Mouse (Mus musculus) liver, postnatal 0 days (tissue): ENCODE results near the gene Prm3. TPM values are rescaled to one million over a fixed set of nuclear protein-coding genes. Genes with fewer than 3 reads are reported as not detected.

Experiments
- ATAC-seq: fragments of 200-750 bp; cut with Nextera tagmentation; 2 replicates; pipeline ENCODE4 v1.8.0; 2017; ENCODE audit warnings: mild to moderate bottlenecking, moderate library complexity
- DNase-seq: peaks from one replicate; pipeline ENCODE4 v3.0.0-alpha.2; 2016
- H3K27ac ChIP-seq: fragments of 300-500 bp; sonication (generic); 2 replicates; pipeline ENCODE4 v1.5.1; 2014; ENCODE audit warnings: antibody characterized with exemption, moderate library complexity, mild to moderate bottlenecking, low read depth
- H3K27me3 ChIP-seq: fragments of 300-500 bp; sonication (generic); 2 replicates; pipeline ENCODE4 v1.6.1; 2014; ENCODE audit warnings: low read length, control low read depth, mixed read lengths; ENCODE audit not compliant: insufficient read depth
- H3K36me3 ChIP-seq: fragments of 300-500 bp; sonication (generic); replicated peaks from 2 replicates; pipeline ENCODE4 v1.6.1; 2014; ENCODE audit warnings: mild to moderate bottlenecking, control low read depth, low read length, moderate library complexity, mixed read lengths; ENCODE audit not compliant: insufficient read depth
- H3K4me1 ChIP-seq: fragments of 300-500 bp; sonication (generic); 2 replicates; pipeline ENCODE4 v1.6.1; 2014; ENCODE audit warnings: antibody characterized with exemption, mild to moderate bottlenecking, control low read depth; ENCODE audit not compliant: insufficient read depth
- H3K4me2 ChIP-seq: fragments of 300-500 bp; sonication (generic); 2 replicates; pipeline ENCODE4 v1.6.1; 2014; ENCODE audit warnings: low read depth, mild to moderate bottlenecking, low read length, moderate library complexity, mixed read lengths
- H3K4me3 ChIP-seq: fragments of 300-500 bp; sonication (generic); 2 replicates; pipeline ENCODE4 v1.5.1; 2014; ENCODE audit warnings: low read depth, low read length
- H3K9ac ChIP-seq: fragments of 300-500 bp; sonication (generic); replicated peaks from 2 replicates; pipeline ENCODE4 v1.6.1; 2014; ENCODE audit warnings: mild to moderate bottlenecking, moderate library complexity
- H3K9me3 ChIP-seq: fragments of 300-500 bp; sonication (generic); 2 replicates; pipeline ENCODE4 v1.6.1; 2016; ENCODE audit warnings: mild to moderate bottlenecking, control low read depth, low read length, mixed read lengths
- CTCF ChIP-seq: sonication (generic); IDR thresholded peaks from 2 replicates; pipeline ENCODE4 v1.5.1; 2016; ENCODE audit warnings: antibody characterized with exemption, low read depth
- EP300 ChIP-seq: IDR thresholded peaks from 2 replicates; pipeline ENCODE4 v1.6.1; 2016; ENCODE audit warnings: antibody characterized with exemption, low read depth, mild to moderate bottlenecking
- WGBS: fragments of 180-500 bp; shearing (Covaris S2); extraction: QIAGEN DNeasy Blood & Tissue Kit; methylation state at CpG from one replicate; pipeline ENCODE4 v1.1.7; 2014; ENCODE audit not compliant: insufficient replicate concordance; 5-methylcytosine and 5-hydroxymethylcytosine counted together
- polyA plus RNA-seq: library from polyadenylated mRNA; unstranded; fragments of >200 nt; fragmentation: Nextera tagmentation; extraction: Ambion mirVana; gene quantifications from 2 replicates; pipeline ENCODE4 v1.2.1, GENCODE M21; 2015

Gene Prm3
- polyA plus RNA-seq, 1 experiment from 2014 or later, result not detected

GRCm38 (mm10) chr16:10784793-10785370 is 5.8 kb downstream of the Prm3 start:
- H3K9me3 ChIP-seq, result no peaks in the 10 kb centered on the region
- ATAC-seq, result peak; percentile 85
- peaks cover 33% of the 10 kb centered on the region for H3K4me1 ChIP-seq
- no peaks in the 10 kb centered on the region; the same call in 1 of the 2 replicates for H3K36me3 ChIP-seq
- under 1% methylated on average over 44 of the region's 55 CpGs for WGBS
- H3K4me2 ChIP-seq, result peak overlapping the region; percentile 84
- peak; percentile 93 for DNase-seq
- peak overlapping the region; percentile 96 for H3K4me3 ChIP-seq
- peak overlapping the region; percentile 78 for H3K27ac ChIP-seq
- TF ChIP-seq EP300 (no peak), CTCF (peak; percentile 89)
- H3K9ac ChIP-seq, result peak overlapping the region; percentile 84
- H3K27me3 ChIP-seq, result peaks cover 8% of the 10 kb centered on the region; the same call in 1 of the 2 replicates

DNA sequence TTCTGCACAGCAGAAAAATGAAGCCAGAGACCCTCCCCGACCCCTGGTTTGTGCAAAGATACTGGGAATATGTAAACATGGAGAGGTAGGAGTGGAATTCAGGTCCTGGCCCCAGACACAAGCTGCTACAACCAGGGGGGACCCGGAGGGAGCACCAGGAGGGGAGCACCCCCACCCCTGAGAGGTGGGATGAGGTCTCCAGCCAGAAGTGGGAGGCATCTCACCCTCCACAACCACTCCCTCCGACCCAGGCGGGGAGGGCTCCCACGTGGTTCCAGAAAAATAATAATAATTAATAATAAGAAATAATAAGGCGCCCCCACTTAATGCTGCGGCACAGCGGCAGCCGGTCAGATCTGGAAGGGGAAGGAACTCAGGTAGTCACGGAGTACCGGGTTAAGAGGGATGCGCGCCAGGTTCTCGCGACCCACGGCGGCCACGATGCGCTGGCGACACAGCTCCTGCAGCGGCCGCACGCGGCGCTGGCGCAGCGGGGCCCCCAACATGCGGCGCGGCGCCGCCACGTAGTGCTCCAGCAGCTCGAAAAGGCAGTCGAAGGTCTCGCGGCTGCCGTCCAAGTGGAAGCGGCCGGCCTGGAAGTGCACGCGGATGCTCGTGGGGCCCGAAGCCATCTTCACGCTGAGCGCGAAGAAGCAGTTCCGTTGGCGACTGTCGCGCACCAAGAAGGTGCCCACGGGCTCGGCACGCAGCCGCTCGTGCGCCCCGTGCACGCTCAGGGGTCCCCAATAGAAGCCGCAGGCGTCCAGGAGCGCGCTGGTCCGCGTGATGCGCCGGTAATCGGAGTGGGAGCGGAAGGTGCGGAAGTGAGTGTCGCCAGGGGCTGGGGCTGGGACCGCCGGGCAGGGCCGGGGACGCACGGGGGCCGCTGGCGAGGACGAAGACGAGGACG is 6.6 kb downstream of the Prm3 start:
- H3K9me3 ChIP-seq, result no peaks in the 10 kb centered on the region
- peak overlapping the region; percentile 78; the same call in 1 of the 2 replicates for H3K27ac ChIP-seq
- ATAC-seq (0 out of 2 replicates have a peak, but pooled peaks have one; percentile 1), DNase-seq (peak; percentile 46)
- H3K9ac ChIP-seq, result peak overlapping the region; percentile 84
- H3K4me1 ChIP-seq, result peaks cover 28% of the 10 kb centered on the region
- WGBS, result 3% methylated on average over 81 of the region's 81 CpGs
- peaks cover 8% of the 10 kb centered on the region; the same call in 1 of the 2 replicates for H3K27me3 ChIP-seq
- H3K36me3 ChIP-seq, result no peaks in the 10 kb centered on the region; the same call in 1 of the 2 replicates
- H3K4me2 ChIP-seq, result peak overlapping the region; percentile 84
- TF ChIP-seq CTCF (no peak), EP300 (no peak)
- H3K4me3 ChIP-seq, result peak overlapping the region; percentile 96

- no peak overlapping the region for H3K27ac ChIP-seq
- 64% methylated on average over 8 of the region's 8 CpGs for WGBS
- H3K4me1 ChIP-seq, result peaks cover 28% of the 10 kb centered on the region
- no peaks in the 10 kb centered on the region for H3K9me3 ChIP-seq
- no peak for DNase-seq
- TF ChIP-seq EP300 (no peak), CTCF (no peak)
- ATAC-seq, result no peak
- H3K27me3 ChIP-seq, result peaks cover 8% of the 10 kb centered on the region; the same call in 1 of the 2 replicates
- no peak overlapping the region for H3K9ac ChIP-seq
- peak overlapping the region; percentile 96; the same call in 1 of the 2 replicates for H3K4me3 ChIP-seq
- H3K4me2 ChIP-seq, result peak overlapping the region; percentile 84
- no peaks in the 10 kb centered on the region; the same call in 1 of the 2 replicates for H3K36me3 ChIP-seq
Measured at GRCm38 (mm10) chr16:10783451-10783850, 7.3 kb downstream of the Prm3 start.

DNA sequence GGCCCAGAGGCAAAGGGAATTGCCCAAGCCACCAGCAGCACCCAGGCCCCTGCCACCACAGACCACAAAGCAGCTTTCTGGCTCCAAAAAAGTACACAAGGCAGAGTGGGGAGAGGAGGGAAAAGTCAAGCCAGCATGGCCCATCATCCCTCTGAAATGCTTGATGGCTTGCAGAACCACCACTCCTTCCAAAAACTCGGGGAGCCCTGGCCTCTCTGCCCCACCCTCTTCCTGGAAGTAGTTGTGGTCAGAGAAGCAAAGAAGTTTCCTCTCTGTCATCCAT is 7.6 kb downstream of the Prm3 start:
- H3K4me3 ChIP-seq, result 0 out of 2 replicates have a peak overlapping the region, but pooled peaks have one; percentile 96
- TF ChIP-seq EP300 (no peak), CTCF (no peak)
- no peaks in the 10 kb centered on the region for H3K9me3 ChIP-seq
- no peak for DNase-seq
- WGBS, result 13% methylated on average over 1 of the region's 1 CpGs
- no peak for ATAC-seq
- no peak overlapping the region for H3K9ac ChIP-seq
- H3K36me3 ChIP-seq, result no peaks in the 10 kb centered on the region; the same call in 1 of the 2 replicates
- H3K4me1 ChIP-seq, result peaks cover 30% of the 10 kb centered on the region
- H3K27me3 ChIP-seq, result peaks cover 8% of the 10 kb centered on the region; the same call in 1 of the 2 replicates
- no peak overlapping the region for H3K27ac ChIP-seq
- H3K4me2 ChIP-seq, result peak overlapping the region; percentile 84

GRCm38 (mm10) chr16:10782377-10783151 is 8.2 kb downstream of the Prm3 start:
- no peaks in the 10 kb centered on the region for H3K9me3 ChIP-seq
- TF ChIP-seq EP300, result no peak
- TF ChIP-seq CTCF, result no peak
- ATAC-seq (no peak), DNase-seq (no peak)
- H3K4me1 ChIP-seq, result peaks cover 34% of the 10 kb centered on the region
- H3K4me3 ChIP-seq, result 0 out of 2 replicates have a peak overlapping the region, but pooled peaks have one; percentile 96
- H3K4me2 ChIP-seq, result peak overlapping the region; percentile 84
- H3K9ac ChIP-seq, result no peak overlapping the region
- WGBS, result 57% methylated on average over 6 of the region's 6 CpGs
- H3K27me3 ChIP-seq, result peaks cover 8% of the 10 kb centered on the region; the same call in 1 of the 2 replicates
- H3K27ac ChIP-seq, result no peak overlapping the region
- no peaks in the 10 kb centered on the region; the same call in 1 of the 2 replicates for H3K36me3 ChIP-seq
